Mouse (Mus musculus): ENCODE data around the gene Atp2c2.

Gene Atp2c2

GRCm38 (mm10) chr8:119742409-119742808 lies 42.6 kb downstream of the Atp2c2 start:
- no peak for DNase-seq (ENCODE audit: low read depth, low spot score)

- DNase-seq (ENCODE audit: low read depth, low spot score), result peak; percentile 76
These were observed 43.6 kb downstream of the Atp2c2 start for GRCm38 (mm10) chr8:119743291-119744026.

- no peak for DNase-seq (ENCODE audit: low read depth, low spot score)
These were observed 44.8 kb downstream of the Atp2c2 start for GRCm38 (mm10) chr8:119744604-119745003.

GRCm38 (mm10) chr8:119755238-119756146 lies 55.7 kb downstream of the Atp2c2 start:
- DNase-seq (ENCODE audit: low read depth, low spot score), result no peak

- DNase-seq (ENCODE audit: low read depth, low spot score), result no peak
These were observed 56.3 kb downstream of the Atp2c2 start for GRCm38 (mm10) chr8:119756147-119756461.

GRCm38 (mm10) chr8:119756538-119756937 lies 56.7 kb downstream of the Atp2c2 start:
- no peak for DNase-seq (ENCODE audit: low read depth, low spot score)

GRCm38 (mm10) chr8:119761692-119762091 lies 61.9 kb downstream of the Atp2c2 start:
- no peak for DNase-seq (ENCODE audit: low read depth, low spot score)

GRCm38 (mm10) chr8:119762226-119763220 lies 62.7 kb downstream of the Atp2c2 start:
- DNase-seq (ENCODE audit: low read depth, low spot score), result no peak

- no peak for DNase-seq (ENCODE audit: low read depth, low spot score)
These were observed 65.5 kb downstream of the Atp2c2 start for GRCm38 (mm10) chr8:119765311-119765710.

GRCm38 (mm10) chr8:119765761-119766444 lies 66.1 kb downstream of the Atp2c2 start:
- no peak for DNase-seq (ENCODE audit: low read depth, low spot score)

- no peak for DNase-seq (ENCODE audit: low read depth, low spot score)
These were observed 76.9 kb downstream of the Atp2c2 start for GRCm38 (mm10) chr8:119776668-119777245.

GRCm38 (mm10) chr8:119777765-119778164 lies 78.0 kb downstream of the Atp2c2 start:
- no peak for DNase-seq (ENCODE audit: low read depth, low spot score)

GRCm38 (mm10) chr8:119778263-119778662 lies 78.5 kb downstream of the Atp2c2 start, which contains the start of gene Tldc1:
Gene Tldc1 (minus strand): TSS chr8:119778416.
- peak; percentile 99 for DNase-seq (ENCODE audit: low read depth, low spot score)

- DNase-seq (ENCODE audit: low read depth, low spot score), result peak; percentile 90
These were observed 79.4 kb downstream of the Atp2c2 start for GRCm38 (mm10) chr8:119779013-119779737.

GRCm38 (mm10) chr8:119780402-119781049 lies 80.7 kb downstream of the Atp2c2 start:
- no peak for DNase-seq (ENCODE audit: low read depth, low spot score)

- DNase-seq (ENCODE audit: low read depth, low spot score), result no peak
These were observed 81.5 kb downstream of the Atp2c2 start for GRCm38 (mm10) chr8:119781086-119781840.

- DNase-seq (ENCODE audit: low read depth, low spot score), result peak; percentile 76
These were observed 82.9 kb downstream of the Atp2c2 start for GRCm38 (mm10) chr8:119782715-119783114.

- no peak for DNase-seq (ENCODE audit: low read depth, low spot score)
These were observed 83.8 kb downstream of the Atp2c2 start for GRCm38 (mm10) chr8:119783579-119783978.
